Mouse (Mus musculus) kidney, embryonic 14.5 days (tissue): ENCODE measurements at regions not wholly inside any gene's neighbourhood (a gene's known extent, or its start where the extent isn't known, plus 50 kb on each side); places are given as distances from the start of the nearest gene placed in this dataset.

Experiments used
- ATAC-seq: fragments of 200-750 bp; cut with Nextera tagmentation; 2 replicates; pipeline ENCODE4 v1.8.0; 2017; ENCODE audit warnings: moderate number of reproducible peaks, mild to moderate bottlenecking, moderate TSS enrichment, moderate library complexity; ENCODE audit not compliant: low FRiP score, low TSS enrichment
- H3K27ac ChIP-seq: fragments of 300-500 bp; sonication (generic); 2 replicates; pipeline ENCODE4 v1.5.1; 2014; ENCODE audit warnings: low read depth, mild to moderate bottlenecking, low read length, moderate library complexity, mixed read lengths
- H3K27me3 ChIP-seq: fragments of 300-500 bp; sonication (generic); 2 replicates; pipeline ENCODE4 v1.6.1; 2014; ENCODE audit warnings: mild to moderate bottlenecking, low read length; ENCODE audit not compliant: control insufficient read depth, insufficient read depth
- H3K36me3 ChIP-seq: fragments of 300-500 bp; sonication (generic); 2 replicates; pipeline ENCODE4 v1.6.1; 2014; ENCODE audit warnings: low read length, mixed read lengths; ENCODE audit not compliant: control insufficient read depth, insufficient read depth
- H3K4me1 ChIP-seq: fragments of 300-500 bp; sonication (generic); 2 replicates; pipeline ENCODE4 v1.6.1; 2014; ENCODE audit warnings: low read length, mixed read lengths; ENCODE audit not compliant: control insufficient read depth, insufficient read depth
- H3K4me2 ChIP-seq: fragments of 300-500 bp; sonication (generic); replicated peaks from 2 replicates; pipeline ENCODE4 v1.6.1; 2014; ENCODE audit warnings: low read depth, mild to moderate bottlenecking, low read length
- H3K4me3 ChIP-seq: fragments of 300-500 bp; sonication (generic); 2 replicates; pipeline ENCODE4 v1.5.1; 2014; ENCODE audit warnings: mild to moderate bottlenecking, low read length
- H3K9ac ChIP-seq: fragments of 300-500 bp; sonication (generic); 2 replicates; pipeline ENCODE4 v1.6.1; 2014; ENCODE audit warnings: low read depth, mild to moderate bottlenecking, low read length, moderate library complexity
- H3K9me3 ChIP-seq: fragments of 300-500 bp; sonication (generic); 2 replicates; pipeline ENCODE4 v1.6.1; 2016; ENCODE audit warnings: low read length; ENCODE audit not compliant: control insufficient read depth
- WGBS: fragments of 180-500 bp; shearing (Covaris S2); extraction: QIAGEN DNeasy Blood & Tissue Kit; methylation state at CpG from one replicate; pipeline ENCODE4 v1.1.7; 2014; 5-methylcytosine and 5-hydroxymethylcytosine counted together

GRCm38 (mm10) chr6:127239529-127240471 lies 87.8 kb upstream of the Ccnd2 start:
- Histone ChIP-seq H3K4me3 (no peak overlapping the region), H3K4me2 (no peak overlapping the region), H3K9ac (no peak overlapping the region), H3K9me3 (no peaks in the 10 kb centered on the region), H3K27me3 (no peaks in the 10 kb centered on the region), H3K4me1 (no peaks in the 10 kb centered on the region; the same call in 1 of the 2 replicates), H3K36me3 (no peaks in the 10 kb centered on the region), H3K27ac (no peak overlapping the region)
- ATAC-seq, result no peak
- WGBS, result 44% methylated on average over 12 of the region's 12 CpGs

- Histone ChIP-seq H3K27ac (no peak overlapping the region), H3K9ac (no peak overlapping the region), H3K9me3 (no peaks in the 10 kb centered on the region), H3K36me3 (no peaks in the 10 kb centered on the region), H3K4me3 (no peak overlapping the region), H3K4me2 (no peak overlapping the region), H3K4me1 (no peaks in the 10 kb centered on the region; the same call in 1 of the 2 replicates), H3K27me3 (no peaks in the 10 kb centered on the region)
- whole genome bisulfite sequencing, result 84% methylated on average over 19 of the region's 19 CpGs
- ATAC-seq, result no peak
Measured at GRCm38 (mm10) chr6:127240472-127241375, 88.7 kb upstream of the Ccnd2 start.

GRCm38 (mm10) chr6:127241693-127242425 lies 89.9 kb upstream of the Ccnd2 start:
- no peak overlapping the region for H3K27ac ChIP-seq
- WGBS, result 70% methylated on average over 14 of the region's 14 CpGs
- no peak overlapping the region for H3K4me2 ChIP-seq
- no peaks in the 10 kb centered on the region for H3K36me3 ChIP-seq
- no peak for ATAC-seq
- no peak overlapping the region for H3K4me3 ChIP-seq
- no peaks in the 10 kb centered on the region for H3K9me3 ChIP-seq
- no peak overlapping the region for H3K9ac ChIP-seq
- no peaks in the 10 kb centered on the region; the same call in 1 of the 2 replicates for H3K4me1 ChIP-seq
- no peaks in the 10 kb centered on the region for H3K27me3 ChIP-seq

GRCm38 (mm10) chr6:127243032-127243431 lies 91.0 kb upstream of the Ccnd2 start:
- Histone ChIP-seq H3K27ac (no peak overlapping the region), H3K9ac (no peak overlapping the region), H3K4me3 (no peak overlapping the region), H3K4me1 (no peaks in the 10 kb centered on the region; the same call in 1 of the 2 replicates), H3K36me3 (no peaks in the 10 kb centered on the region), H3K27me3 (no peaks in the 10 kb centered on the region), H3K4me2 (no peak overlapping the region), H3K9me3 (no peaks in the 10 kb centered on the region)
- ATAC-seq, result no peak
- WGBS, result 83% methylated on average over 2 of the region's 2 CpGs

GRCm38 (mm10) chr6:127245814-127246440 lies 93.9 kb upstream of the Ccnd2 start:
- H3K4me1 ChIP-seq, result peaks cover 12% of the 10 kb centered on the region
- WGBS, result 75% methylated on average over 4 of the region's 4 CpGs
- no peaks in the 10 kb centered on the region for H3K9me3 ChIP-seq
- H3K27me3 ChIP-seq, result no peaks in the 10 kb centered on the region
- no peaks in the 10 kb centered on the region for H3K36me3 ChIP-seq
- no peak overlapping the region for H3K4me2 ChIP-seq
- no peak overlapping the region for H3K9ac ChIP-seq
- ATAC-seq, result no peak
- no peak overlapping the region for H3K4me3 ChIP-seq
- no peak overlapping the region for H3K27ac ChIP-seq

- Histone ChIP-seq H3K27me3 (no peaks in the 10 kb centered on the region), H3K9me3 (no peaks in the 10 kb centered on the region), H3K4me2 (no peak overlapping the region), H3K27ac (no peak overlapping the region), H3K4me1 (peaks cover 20% of the 10 kb centered on the region), H3K36me3 (no peaks in the 10 kb centered on the region), H3K9ac (no peak overlapping the region), H3K4me3 (no peak overlapping the region)
- WGBS, result 30% methylated on average over 7 of the region's 7 CpGs
- no peak for ATAC-seq
Measured at GRCm38 (mm10) chr6:127246730-127247129, 94.7 kb upstream of the Ccnd2 start.

GRCm38 (mm10) chr6:127247343-127247742 lies 95.3 kb upstream of the Ccnd2 start:
- no peaks in the 10 kb centered on the region for H3K9me3 ChIP-seq
- no peak for ATAC-seq
- no peaks in the 10 kb centered on the region for H3K36me3 ChIP-seq
- 20% methylated on average over 5 of the region's 5 CpGs for whole genome bisulfite sequencing
- H3K4me2 ChIP-seq, result no peak overlapping the region
- no peaks in the 10 kb centered on the region for H3K27me3 ChIP-seq
- H3K9ac ChIP-seq, result no peak overlapping the region
- no peak overlapping the region for H3K27ac ChIP-seq
- H3K4me3 ChIP-seq, result no peak overlapping the region
- peaks cover 24% of the 10 kb centered on the region for H3K4me1 ChIP-seq

- Histone ChIP-seq H3K27me3 (no peaks in the 10 kb centered on the region), H3K9ac (no peak overlapping the region), H3K4me3 (no peak overlapping the region), H3K9me3 (no peaks in the 10 kb centered on the region), H3K4me2 (no peak overlapping the region), H3K36me3 (no peaks in the 10 kb centered on the region), H3K4me1 (peaks cover 24% of the 10 kb centered on the region), H3K27ac (peak overlapping the region; percentile 85; the same call in 1 of the 2 replicates)
- ATAC-seq, result no peak
- 27% methylated on average over 8 of the region's 8 CpGs for WGBS
Measured at GRCm38 (mm10) chr6:127250181-127250873, 98.3 kb upstream of the Ccnd2 start.
